8 mouse cellular contexts compared by ENCODE assay signal in the genomic region with DNA sequence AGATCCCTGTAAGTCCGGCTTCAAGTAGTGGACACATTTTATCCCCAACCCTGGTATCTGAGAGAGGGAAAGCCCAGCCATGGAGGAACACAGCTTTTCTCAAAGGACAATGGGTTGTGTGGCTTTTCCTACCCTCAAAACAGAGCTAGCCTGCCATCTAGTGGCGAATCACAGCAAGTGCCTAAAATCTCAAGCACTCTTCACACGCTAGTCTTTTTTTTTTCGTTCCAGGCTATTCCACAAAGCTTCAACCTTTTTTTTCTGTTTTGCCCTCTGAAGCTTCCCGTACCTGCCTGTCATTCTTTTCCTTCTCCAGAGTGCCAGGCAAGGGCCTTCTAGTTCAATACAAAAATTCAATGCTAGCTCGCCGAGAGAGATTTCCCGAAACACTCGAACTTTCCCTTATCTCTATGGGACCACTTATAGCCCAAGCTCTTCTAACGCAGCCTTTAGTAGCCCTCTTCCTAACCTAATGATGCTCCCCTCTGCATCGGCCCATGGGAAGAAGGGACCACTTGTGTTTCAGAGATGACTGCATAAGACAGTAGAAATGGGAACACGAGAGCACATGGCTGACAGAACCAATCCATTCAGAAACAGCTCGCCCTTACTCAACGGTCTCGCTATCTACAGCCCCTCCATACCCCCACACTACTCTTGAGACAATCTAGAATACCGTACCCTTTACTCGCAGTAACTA. TPM values are rescaled to one million over a fixed set of nuclear protein-coding genes. Genes with fewer than 3 reads are reported as not detected.
DNase-seq lines count a peak whose midpoint lies in the region; ATAC-seq lines count a peak whose summit lies in the region.

No protein-coding gene starts in this region.

- intact Hi-C loops in gastrocnemius, postnatal 14 days (cut with DNase I; ENCODE audit: low total_unique reads): loop anchor here (5.0 kb wide), 2 partner anchors 222 to 237 kb away; no protein-coding TSS in a partner anchor
- intact Hi-C loops in left cerebral cortex, postnatal 10 days (cut with DNase I): loop anchor here (2.0 to 5.0 kb wide), 4 partner anchors 38 to 337 kb away; a partner anchor contains a TSS

- DNase-seq in adrenal gland, adult (ENCODE audit: inconsistent age in 2 of 2, low spot score in 1 of 2): peak; percentile 77 to 92
- DNase-seq in embryo, embryonic 10 days (ENCODE audit: low spot score): peak; percentile 93
- peak; percentile 62 for DNase-seq in gastrocnemius, postnatal 14 days
- peak; percentile 82 to 87 for DNase-seq in left cerebral cortex, postnatal 10 days (ENCODE audit: extremely low spot score in 1 of 2, low spot score in 2 of 2)
- DNase-seq in right cerebral cortex, postnatal 14 days: peak; percentile 74
- peak; percentile 66 to 80 for DNase-seq in urinary bladder, postnatal 4 days (ENCODE audit: low spot score in 2 of 2)

- peak; percentile 24 for ATAC-seq in inflammation-experienced regulatory T-cells, adult 6 months
- ATAC-seq in megakaryocyte progenitor cell, adult 5-6 weeks (replicated peaks; ENCODE audit: poor library complexity): peak; percentile 69

RNA-seq across cellular contexts. Expression of a gene that starts 0.9 kb away (rescaled TPM):
- 10 to 100 TPM; 18.3 to 21.6 TPM for total RNA-seq in gastrocnemius, postnatal 14 days (2021)
- polyA plus RNA-seq in inflammation-experienced regulatory T-cells, adult 6 months (2017; shearing (Covaris generic)): 10 to 100 TPM; 52.7 to 54.8 (median 53.5) TPM
- 10 to 100 TPM; 34.0 to 34.6 TPM for total RNA-seq in left cerebral cortex, postnatal 10 days (2021)
- total RNA-seq in megakaryocyte progenitor cell, adult 5-6 weeks (2015): 55.2 and 59.2 TPM in 2 replicates
- 78.4 and 102 TPM in 2 replicates for total RNA-seq in megakaryocyte progenitor cell, adult 5-6 weeks (2017)

RNA-seq across cellular contexts. Expression of a gene that starts 6.5 kb away (rescaled TPM):
- 10 to 100 TPM; 32.4 to 45.6 TPM for total RNA-seq in gastrocnemius, postnatal 14 days (2021)
- 100 to 1,000 TPM; 402 to 450 (median 421) TPM for polyA plus RNA-seq in inflammation-experienced regulatory T-cells, adult 6 months (2017; shearing (Covaris generic))
- 10 to 100 TPM; 66.9 to 87.6 TPM for total RNA-seq in left cerebral cortex, postnatal 10 days (2021)
- 520 and 538 TPM in 2 replicates for total RNA-seq in megakaryocyte progenitor cell, adult 5-6 weeks (2015)
- total RNA-seq in megakaryocyte progenitor cell, adult 5-6 weeks (2017): 60.0 and 69.9 TPM in 2 replicates

RNA-seq across cellular contexts. Expression of a gene that starts 32.4 kb away (rescaled TPM):
- 10 to 100 TPM; 63.0 to 63.1 TPM for total RNA-seq in gastrocnemius, postnatal 14 days (2021)
- 10 to 100 TPM in 1 of 3 experiments, 1 to 10 TPM in 2; 6.1 to 11.8 (median 6.8) TPM for polyA plus RNA-seq in inflammation-experienced regulatory T-cells, adult 6 months (2017; shearing (Covaris generic))
- 100 to 1,000 TPM; 114 TPM for total RNA-seq in left cerebral cortex, postnatal 10 days (2021)
- total RNA-seq in megakaryocyte progenitor cell, adult 5-6 weeks (2015): 33.1 and 40.5 TPM in 2 replicates
- total RNA-seq in megakaryocyte progenitor cell, adult 5-6 weeks (2017): 65.6 and 88.1 TPM in 2 replicates

RNA-seq across cellular contexts. Expression of a gene that starts 39.4 kb away (rescaled TPM):
- 10 to 100 TPM; 21.5 to 25.2 TPM for total RNA-seq in gastrocnemius, postnatal 14 days (2021)
- 100 to 1,000 TPM in 2 of 3 experiments, 10 to 100 TPM in 1; 85.7 to 110 (median 100) TPM for polyA plus RNA-seq in inflammation-experienced regulatory T-cells, adult 6 months (2017; shearing (Covaris generic))
- 100 to 1,000 TPM; 125 to 127 TPM for total RNA-seq in left cerebral cortex, postnatal 10 days (2021)
- 67.3 and 125 TPM in 2 replicates for total RNA-seq in megakaryocyte progenitor cell, adult 5-6 weeks (2015)
- total RNA-seq in megakaryocyte progenitor cell, adult 5-6 weeks (2017): 75.5 and 98.4 TPM in 2 replicates

Comparison
In these comparisons a context has a peak if more than half of its experiments do, and no peak if none do; other contexts are left out.
1. Peak in every context shown above with its lines: DNase-seq and ATAC-seq.